Mouse (Mus musculus): ENCODE results near the gene Mrc1. TPM values are rescaled to one million over a fixed set of nuclear protein-coding genes. Genes with fewer than 3 reads are reported as not detected.

Gene Mrc1
- polyA plus RNA-seq, 1 experiment from 2014 or later, result 0.16 TPM

DNA sequence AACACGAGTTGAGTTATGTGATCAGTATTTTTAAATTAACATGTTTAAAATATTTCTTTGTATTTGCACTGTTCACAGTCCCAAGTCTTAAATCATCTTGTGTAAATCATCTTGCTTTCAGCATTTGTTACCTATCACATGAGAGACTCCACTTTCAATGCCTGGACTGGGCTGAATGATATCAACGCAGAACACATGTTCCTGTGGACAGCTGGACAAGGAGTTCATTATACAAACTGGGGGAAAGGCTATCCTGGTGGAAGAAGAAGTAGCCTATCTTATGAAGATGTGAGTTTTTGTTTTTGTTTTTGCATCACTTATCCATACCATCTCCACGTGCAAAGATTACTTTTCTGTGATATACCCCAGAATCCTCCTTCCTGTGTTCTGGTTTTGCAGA is 85.9 kb downstream of the Mrc1 start:
- H3K27ac ChIP-seq (ENCODE audit: low read depth, low read length), result no peak overlapping the region
- no peak overlapping the region for H3K4me3 ChIP-seq (ENCODE audit: low read depth, low read length)
- H3K4me2 ChIP-seq (ENCODE audit: low read depth, low read length), result no peak overlapping the region
- WGBS, result 77% methylated on average over 3 of the region's 3 CpGs
- no peak overlapping the region for H3K9ac ChIP-seq (replicated peaks; ENCODE audit: low read depth, low read length)
- H3K27me3 ChIP-seq (ENCODE audit: control insufficient read depth, insufficient read depth, low read length), result no peaks in the 10 kb centered on the region
- H3K36me3 ChIP-seq (ENCODE audit: control insufficient read depth, insufficient read depth, low read length), result no peaks in the 10 kb centered on the region
- H3K9me3 ChIP-seq (ENCODE audit: control insufficient read depth, low read length), result no peaks in the 10 kb centered on the region
- no peaks in the 10 kb centered on the region for H3K4me1 ChIP-seq (ENCODE audit: control insufficient read depth, insufficient read depth, low read length)
- ATAC-seq (ENCODE audit: low read depth), result no peak

DNA sequence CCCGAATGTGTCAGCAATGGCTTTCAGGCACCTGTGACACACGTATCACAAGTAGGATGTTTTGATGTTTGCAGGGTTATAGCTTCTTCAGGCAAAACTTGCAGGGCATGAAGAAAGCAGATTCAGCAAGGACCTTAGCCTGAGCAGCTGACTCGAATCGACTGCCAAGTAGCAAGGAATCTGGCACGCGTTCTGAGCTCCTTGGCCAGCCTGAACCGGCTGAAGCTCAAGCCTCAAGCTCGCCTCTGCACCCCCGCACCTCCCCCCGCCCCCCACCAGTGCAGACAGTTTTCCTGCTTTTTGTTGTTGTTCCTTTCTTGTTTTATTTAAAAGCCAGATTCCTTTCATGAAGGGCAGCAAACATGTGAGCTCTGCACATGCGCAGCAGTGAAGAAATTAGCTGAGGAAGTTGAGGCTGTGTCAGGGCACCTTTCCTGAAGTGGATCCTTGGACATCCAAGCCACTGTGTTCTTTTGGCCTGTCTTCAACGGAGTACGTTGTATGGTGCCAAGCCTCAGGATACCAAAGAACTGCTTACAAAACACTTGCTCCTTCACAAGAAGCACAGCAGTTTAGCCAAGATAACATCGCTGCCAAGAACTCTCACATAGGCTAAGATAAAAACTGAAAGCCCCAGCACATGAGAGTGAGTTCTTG is 112.6 kb downstream of the Mrc1 start:
- ATAC-seq (ENCODE audit: low read depth), result peak; percentile 73; the same call in 1 of the 2 replicates
- WGBS, result 78% methylated on average over 14 of the region's 14 CpGs
- no peak overlapping the region for H3K4me3 ChIP-seq (ENCODE audit: low read depth, low read length)
- H3K27me3 ChIP-seq (ENCODE audit: control insufficient read depth, insufficient read depth, low read length), result no peaks in the 10 kb centered on the region
- no peaks in the 10 kb centered on the region for H3K4me1 ChIP-seq (ENCODE audit: control insufficient read depth, insufficient read depth, low read length)
- no peak overlapping the region for H3K27ac ChIP-seq (ENCODE audit: low read depth, low read length)
- no peaks in the 10 kb centered on the region for H3K36me3 ChIP-seq (ENCODE audit: control insufficient read depth, insufficient read depth, low read length)
- H3K4me2 ChIP-seq (ENCODE audit: low read depth, low read length), result no peak overlapping the region
- no peak overlapping the region for H3K9ac ChIP-seq (replicated peaks; ENCODE audit: low read depth, low read length)
- H3K9me3 ChIP-seq (ENCODE audit: control insufficient read depth, low read length), result no peaks in the 10 kb centered on the region

DNA sequence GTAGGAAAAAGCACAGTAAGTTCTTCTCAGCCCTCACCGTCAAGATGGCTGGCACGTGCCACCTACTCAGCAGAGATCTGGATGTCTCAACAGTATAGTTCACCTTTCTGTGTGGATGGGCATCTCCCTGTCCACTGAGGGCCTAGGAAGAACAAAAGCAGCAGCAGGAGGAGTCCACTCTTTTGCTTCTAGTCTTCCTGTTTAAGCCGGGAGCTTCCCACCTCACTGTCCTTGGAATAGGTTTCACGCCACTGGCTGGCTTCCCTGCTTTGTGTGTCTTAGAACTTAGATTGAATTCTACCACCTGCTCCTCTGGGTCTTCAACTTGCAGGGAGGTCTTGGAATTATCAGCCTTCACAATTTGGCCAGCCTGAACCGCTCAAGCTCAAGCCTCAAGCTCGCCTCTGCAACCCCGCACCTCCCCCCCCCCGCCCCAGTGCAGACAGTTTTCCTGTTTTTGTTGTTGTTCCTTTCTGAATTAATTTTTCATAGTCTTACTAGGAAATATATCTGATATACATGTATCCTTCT is 113.2 kb downstream of the Mrc1 start:
- no peak; the same call in 1 of the 2 replicates for ATAC-seq (ENCODE audit: low read depth)
- H3K4me1 ChIP-seq (ENCODE audit: control insufficient read depth, insufficient read depth, low read length), result no peaks in the 10 kb centered on the region
- no peak overlapping the region for H3K4me2 ChIP-seq (ENCODE audit: low read depth, low read length)
- no peak overlapping the region for H3K9ac ChIP-seq (replicated peaks; ENCODE audit: low read depth, low read length)
- no peaks in the 10 kb centered on the region for H3K9me3 ChIP-seq (ENCODE audit: control insufficient read depth, low read length)
- H3K36me3 ChIP-seq (ENCODE audit: control insufficient read depth, insufficient read depth, low read length), result no peaks in the 10 kb centered on the region
- H3K27me3 ChIP-seq (ENCODE audit: control insufficient read depth, insufficient read depth, low read length), result no peaks in the 10 kb centered on the region
- H3K27ac ChIP-seq (ENCODE audit: low read depth, low read length), result no peak overlapping the region
- H3K4me3 ChIP-seq (ENCODE audit: low read depth, low read length), result no peak overlapping the region
- WGBS, result 94% methylated on average over 8 of the region's 8 CpGs

MicroRNAs encoded within 50 kb of the gene (microRNA counts, 519-probe panel; counts per million panel counts)
- microRNA mmu-miR-511, result not detected

Small RNA genes within 50 kb of the gene (microRNA-seq; reads per million reads assigned to microRNA genes)
- 3.7 reads per million, percentile 5 among the genes with 10 or more reads in this experiment for gene Mir511

Other genes starting within 250 kb of the Mrc1 start
- gene Hacd1, start 173.3 kb upstream of the Mrc1 start, polyA plus RNA-seq (2014; fragmentation: Nextera tagmentation; extraction: Ambion mirVana), result 93.3 and 94.1 TPM in 2 replicates
- 142 and 158 TPM in 2 replicates for gene Stam, start 155.3 kb upstream of the Mrc1 start, polyA plus RNA-seq (2014; fragmentation: Nextera tagmentation; extraction: Ambion mirVana)
- 0.26 and 0.28 TPM in 2 replicates for gene Tmem236, start 54.9 kb upstream of the Mrc1 start, polyA plus RNA-seq (2014; fragmentation: Nextera tagmentation; extraction: Ambion mirVana)
- gene Slc39a12, start 158.9 kb downstream of the Mrc1 start, polyA plus RNA-seq (2014; fragmentation: Nextera tagmentation; extraction: Ambion mirVana), result 4.0 and 4.3 TPM in 2 replicates